Mouse (Mus musculus) intestine, embryonic 14.5 days (tissue): ENCODE measurements at regions not wholly inside any gene's neighbourhood (a gene's known extent, or its start where the extent isn't known, plus 50 kb on each side); places are given as distances from the start of the nearest gene placed in this dataset.

Experiments
- ATAC-seq: fragments of 200-750 bp; cut with Nextera tagmentation; replicated peaks from 2 replicates; pipeline ENCODE4 v1.8.0; 2017; ENCODE audit warnings: low read depth, moderate number of reproducible peaks, moderate TSS enrichment, moderate library complexity; ENCODE audit not compliant: low FRiP score, low TSS enrichment
- DNase-seq: peaks from one replicate; pipeline ENCODE4 v3.0.0-alpha.2; 2018; ENCODE audit warnings: low spot score
- H3K27ac ChIP-seq: fragments of 300-500 bp; sonication (generic); 2 replicates; pipeline ENCODE4 v1.5.1; 2014; ENCODE audit warnings: low read depth, mild to moderate bottlenecking, control low read depth
- H3K27me3 ChIP-seq: fragments of 300-500 bp; sonication (generic); replicated peaks from 2 replicates; pipeline ENCODE4 v1.6.1; 2014; ENCODE audit warnings: low read length, control low read depth; ENCODE audit not compliant: control insufficient read depth, insufficient read depth
- H3K36me3 ChIP-seq: fragments of 300-500 bp; sonication (generic); 2 replicates; pipeline ENCODE4 v1.6.1; 2014; ENCODE audit warnings: low read length, control low read depth; ENCODE audit not compliant: control insufficient read depth, insufficient read depth
- H3K4me1 ChIP-seq: fragments of 300-500 bp; sonication (generic); replicated peaks from 2 replicates; pipeline ENCODE4 v1.6.1; 2014; ENCODE audit warnings: low read length, control low read depth, mixed read lengths; ENCODE audit not compliant: control insufficient read depth, insufficient read depth
- H3K4me2 ChIP-seq: fragments of 300-500 bp; sonication (generic); 2 replicates; pipeline ENCODE4 v1.6.1; 2014; ENCODE audit warnings: low read length
- H3K4me3 ChIP-seq: fragments of 300-500 bp; sonication (generic); 2 replicates; pipeline ENCODE4 v1.5.1; 2014; ENCODE audit warnings: low read depth, low read length, control low read depth, mixed read lengths
- H3K9ac ChIP-seq: fragments of 300-500 bp; sonication (generic); 2 replicates; pipeline ENCODE4 v1.6.1; 2014; ENCODE audit warnings: mild to moderate bottlenecking, low read length
- H3K9me3 ChIP-seq: fragments of 300-500 bp; sonication (generic); 2 replicates; pipeline ENCODE4 v1.6.1; 2016; ENCODE audit warnings: low read length, control low read depth; ENCODE audit not compliant: control insufficient read depth
- WGBS: fragments of 180-500 bp; shearing (Covaris S2); extraction: QIAGEN DNeasy Blood & Tissue Kit; methylation state at CpG from one replicate; pipeline ENCODE4 v1.1.7; 2014; 5-methylcytosine and 5-hydroxymethylcytosine counted together

- ATAC-seq (no peak), DNase-seq (no peak)
- H3K27me3 ChIP-seq, result no peaks in the 10 kb centered on the region
- H3K9me3 ChIP-seq, result no peaks in the 10 kb centered on the region
- H3K4me3 ChIP-seq, result no peak overlapping the region
- H3K9ac ChIP-seq, result no peak overlapping the region
- H3K36me3 ChIP-seq, result no peaks in the 10 kb centered on the region
- WGBS, result 84% methylated on average over 1 of the region's 1 CpGs
- H3K27ac ChIP-seq, result no peak overlapping the region
- H3K4me2 ChIP-seq, result no peak overlapping the region
- no peaks in the 10 kb centered on the region for H3K4me1 ChIP-seq
Observed at GRCm38 (mm10) chr2:15161831-15162230, 107.0 kb upstream of the Nsun6 start.

- Histone ChIP-seq H3K4me2 (no peak overlapping the region), H3K4me3 (no peak overlapping the region), H3K36me3 (no peaks in the 10 kb centered on the region), H3K9me3 (no peaks in the 10 kb centered on the region), H3K27ac (no peak overlapping the region), H3K9ac (no peak overlapping the region), H3K4me1 (no peaks in the 10 kb centered on the region), H3K27me3 (no peaks in the 10 kb centered on the region)
- no peak for DNase-seq
- no peak for ATAC-seq
Observed at GRCm38 (mm10) chr2:15157622-15158021, 102.8 kb upstream of the Nsun6 start.

- no peaks in the 10 kb centered on the region for H3K36me3 ChIP-seq
- WGBS, result 67% methylated on average over 1 of the region's 1 CpGs
- H3K9me3 ChIP-seq, result no peaks in the 10 kb centered on the region; the same call in 1 of the 2 replicates
- ATAC-seq, result no peak
- no peaks in the 10 kb centered on the region for H3K27me3 ChIP-seq
- H3K4me1 ChIP-seq, result no peaks in the 10 kb centered on the region
- no peak overlapping the region for H3K4me3 ChIP-seq
- H3K9ac ChIP-seq, result no peak overlapping the region
- H3K4me2 ChIP-seq, result no peak overlapping the region
- H3K27ac ChIP-seq, result no peak overlapping the region
- no peak for DNase-seq
Observed at GRCm38 (mm10) chr2:15150823-15151222, 96.0 kb upstream of the Nsun6 start.

- ATAC-seq (no peak; the same call in 1 of the 2 replicates), DNase-seq (no peak)
- no peaks in the 10 kb centered on the region for H3K27me3 ChIP-seq
- WGBS, result 53% methylated on average over 1 of the region's 1 CpGs
- no peaks in the 10 kb centered on the region for H3K36me3 ChIP-seq
- H3K9ac ChIP-seq, result no peak overlapping the region
- H3K9me3 ChIP-seq, result no peaks in the 10 kb centered on the region; the same call in 1 of the 2 replicates
- H3K4me1 ChIP-seq, result no peaks in the 10 kb centered on the region
- H3K4me3 ChIP-seq, result no peak overlapping the region
- no peak overlapping the region for H3K4me2 ChIP-seq
- no peak overlapping the region for H3K27ac ChIP-seq
Observed at GRCm38 (mm10) chr2:15148381-15148780, 93.5 kb upstream of the Nsun6 start.

- Histone ChIP-seq H3K9me3 (no peaks in the 10 kb centered on the region; the same call in 1 of the 2 replicates), H3K4me1 (no peaks in the 10 kb centered on the region), H3K4me2 (no peak overlapping the region), H3K27me3 (no peaks in the 10 kb centered on the region), H3K9ac (no peak overlapping the region), H3K4me3 (no peak overlapping the region), H3K36me3 (no peaks in the 10 kb centered on the region), H3K27ac (no peak overlapping the region)
- DNase-seq (no peak), ATAC-seq (no peak)
Observed at GRCm38 (mm10) chr2:15146986-15147385, 92.1 kb upstream of the Nsun6 start.

- Histone ChIP-seq H3K9ac (no peak overlapping the region), H3K27ac (no peak overlapping the region), H3K4me2 (no peak overlapping the region), H3K36me3 (no peaks in the 10 kb centered on the region), H3K4me3 (no peak overlapping the region), H3K4me1 (no peaks in the 10 kb centered on the region), H3K27me3 (no peaks in the 10 kb centered on the region), H3K9me3 (no peaks in the 10 kb centered on the region)
- WGBS, result 34% methylated on average over 1 of the region's 1 CpGs
- ATAC-seq, result no peak
- no peak for DNase-seq
Observed at GRCm38 (mm10) chr2:15146414-15146813, 91.5 kb upstream of the Nsun6 start.

- no peaks in the 10 kb centered on the region for H3K27me3 ChIP-seq
- H3K4me3 ChIP-seq, result no peak overlapping the region
- 88% methylated on average over 2 of the region's 2 CpGs for WGBS
- DNase-seq, result no peak
- no peak overlapping the region for H3K27ac ChIP-seq
- H3K9me3 ChIP-seq, result no peaks in the 10 kb centered on the region
- no peaks in the 10 kb centered on the region for H3K4me1 ChIP-seq
- no peak overlapping the region for H3K4me2 ChIP-seq
- no peak overlapping the region for H3K9ac ChIP-seq
- no peak for ATAC-seq
- H3K36me3 ChIP-seq, result no peaks in the 10 kb centered on the region
Observed at GRCm38 (mm10) chr2:15144781-15145180, 89.9 kb upstream of the Nsun6 start.

- no peaks in the 10 kb centered on the region for H3K4me1 ChIP-seq
- ATAC-seq (no peak), DNase-seq (no peak)
- H3K9me3 ChIP-seq, result no peaks in the 10 kb centered on the region
- H3K4me3 ChIP-seq, result no peak overlapping the region
- WGBS, result 86% methylated on average over 2 of the region's 2 CpGs
- H3K36me3 ChIP-seq, result no peaks in the 10 kb centered on the region
- H3K27ac ChIP-seq, result no peak overlapping the region
- no peak overlapping the region for H3K4me2 ChIP-seq
- no peaks in the 10 kb centered on the region for H3K27me3 ChIP-seq
- no peak overlapping the region for H3K9ac ChIP-seq
Observed at GRCm38 (mm10) chr2:15139877-15140276, 85.0 kb upstream of the Nsun6 start.
